11 mouse cellular contexts compared by ENCODE assay signal in genomic region chr5:24365528-24365927, GRCm38 (mm10). TPM values are rescaled to one million over a fixed set of nuclear protein-coding genes. Genes with fewer than 3 reads are reported as not detected.
DNase-seq lines count a peak whose midpoint lies in the region; ATAC-seq and TF ChIP-seq lines count a peak whose summit lies in the region.
"Had no signal": no experiment of that assay in that cellular context is flagged by ENCODE, and none has a peak within 500 bp of the region (broad histone marks: within the 10 kb centered on the region; RNA-seq: fewer than 3 reads in every experiment).

No protein-coding gene starts in this region.

- no peaks in the 10 kb centered on the region for H3K9me3 ChIP-seq in hindbrain, embryonic 13.5 days
- H3K9me3 ChIP-seq in hindbrain, embryonic 11.5 days (ENCODE audit: control insufficient read depth, low read length): no peaks in the 10 kb centered on the region
- H3K9me3 ChIP-seq in midbrain, postnatal 0 days (ENCODE audit: low read length): no peaks in the 10 kb centered on the region
- H3K9me3 ChIP-seq in midbrain, embryonic 15.5 days: no peaks in the 10 kb centered on the region
- no peaks in the 10 kb centered on the region for H3K9me3 ChIP-seq in hindbrain, embryonic 15.5 days

- H3K9ac ChIP-seq in hindbrain, embryonic 13.5 days: no peak overlapping the region; the same call in 1 of the 2 replicates
- H3K9ac ChIP-seq in hindbrain, embryonic 11.5 days (ENCODE audit: low read depth, low read length): no peak overlapping the region
- no peak overlapping the region for H3K9ac ChIP-seq in midbrain, postnatal 0 days (replicated peaks; ENCODE audit: low read length, poor library complexity, severe bottlenecking)
- no peak overlapping the region for H3K9ac ChIP-seq in midbrain, embryonic 15.5 days
- no peak overlapping the region for H3K9ac ChIP-seq in hindbrain, embryonic 15.5 days
- H3K9ac ChIP-seq: liver, embryonic 14.5 days had no signal

- H3K27ac ChIP-seq in hindbrain, embryonic 13.5 days: no peak overlapping the region
- H3K27ac ChIP-seq in hindbrain, embryonic 11.5 days (ENCODE audit: low read depth, low read length): no peak overlapping the region
- H3K27ac ChIP-seq in midbrain, postnatal 0 days (ENCODE audit: low read depth, low read length): no peak overlapping the region
- no peak overlapping the region for H3K27ac ChIP-seq in midbrain, embryonic 15.5 days
- no peak overlapping the region; the same call in 1 of the 2 replicates for H3K27ac ChIP-seq in hindbrain, embryonic 15.5 days (replicated peaks)
- H3K27ac ChIP-seq: liver, embryonic 14.5 days had no signal

- peaks cover 2% of the 10 kb centered on the region; the same call in 1 of the 2 replicates for H3K4me1 ChIP-seq in hindbrain, embryonic 13.5 days (replicated peaks)
- 0 out of 2 replicates have a peak, but pooled peaks cover 5% of the 10 kb centered on the region for H3K4me1 ChIP-seq in hindbrain, embryonic 11.5 days (replicated peaks; ENCODE audit: control insufficient read depth, insufficient read depth, low read length)
- H3K4me1 ChIP-seq in midbrain, postnatal 0 days (ENCODE audit: insufficient read depth, low read length): no peaks in the 10 kb centered on the region
- H3K4me1 ChIP-seq in midbrain, embryonic 15.5 days: peaks cover 6% of the 10 kb centered on the region
- peaks cover 6% of the 10 kb centered on the region for H3K4me1 ChIP-seq in hindbrain, embryonic 15.5 days (replicated peaks)

- 65% methylated on average over 5 of the region's 5 CpGs for WGBS in hindbrain, embryonic 13.5 days
- whole genome bisulfite sequencing in hindbrain, embryonic 11.5 days: 38% methylated on average over 5 of the region's 5 CpGs
- WGBS in midbrain, postnatal 0 days: 41% methylated on average over 5 of the region's 5 CpGs
- 43% methylated on average over 5 of the region's 5 CpGs for whole genome bisulfite sequencing in midbrain, embryonic 15.5 days
- WGBS in hindbrain, embryonic 15.5 days: 55% methylated on average over 5 of the region's 5 CpGs

- TF ChIP-seq CTCF in midbrain, postnatal 0 days (IDR thresholded peaks at IDR 0.05): no peak

- peak overlapping the region; percentile 7; the same call in 1 of the 2 replicates for H3K4me3 ChIP-seq in hindbrain, embryonic 13.5 days
- no peak overlapping the region for H3K4me3 ChIP-seq in hindbrain, embryonic 11.5 days (ENCODE audit: low read depth, low read length)
- peak overlapping the region; percentile 8; the same call in 1 of the 2 replicates for H3K4me3 ChIP-seq in midbrain, postnatal 0 days (ENCODE audit: low read depth, low read length)
- H3K4me3 ChIP-seq in midbrain, embryonic 15.5 days: no peak overlapping the region
- peak overlapping the region; percentile 12; the same call in 1 of the 2 replicates for H3K4me3 ChIP-seq in hindbrain, embryonic 15.5 days

- no peaks in the 10 kb centered on the region for H3K36me3 ChIP-seq in hindbrain, embryonic 13.5 days
- no peaks in the 10 kb centered on the region for H3K36me3 ChIP-seq in hindbrain, embryonic 11.5 days (ENCODE audit: control insufficient read depth, insufficient read depth, low read length)
- no peaks in the 10 kb centered on the region for H3K36me3 ChIP-seq in midbrain, postnatal 0 days (ENCODE audit: insufficient read depth, low read length)
- H3K36me3 ChIP-seq in midbrain, embryonic 15.5 days (replicated peaks): no peaks in the 10 kb centered on the region
- no peaks in the 10 kb centered on the region for H3K36me3 ChIP-seq in hindbrain, embryonic 15.5 days

- no peak for DNase-seq in hindbrain, embryonic 11.5 days (ENCODE audit: low spot score)
- DNase-seq in midbrain, postnatal 0 days (ENCODE audit: low spot score): no peak
- DNase-seq in lung, postnatal 10 days: peak; percentile 31
- no peak for DNase-seq in retina, embryonic 14.5 days (ENCODE audit: low spot score)
- no peak for DNase-seq in spleen, postnatal 10 days (ENCODE audit: low spot score in 2 of 2)
- DNase-seq: right cerebral cortex, postnatal 25 days; thymus, postnatal 14 days had no signal

- no peak for ATAC-seq in hindbrain, embryonic 13.5 days (ENCODE audit: low FRiP score)
- ATAC-seq in hindbrain, embryonic 11.5 days (ENCODE audit: low FRiP score): no peak
- ATAC-seq in midbrain, postnatal 0 days (ENCODE audit: low FRiP score): no peak
- no peak for ATAC-seq in midbrain, embryonic 15.5 days (replicated peaks)
- ATAC-seq in hindbrain, embryonic 15.5 days (ENCODE audit: low FRiP score, low read depth): no peak

- no peak overlapping the region for H3K4me2 ChIP-seq in hindbrain, embryonic 13.5 days
- no peak overlapping the region for H3K4me2 ChIP-seq in hindbrain, embryonic 11.5 days (replicated peaks; ENCODE audit: low read depth, low read length)
- no peak overlapping the region for H3K4me2 ChIP-seq in midbrain, postnatal 0 days (ENCODE audit: low read depth, low read length, poor library complexity, severe bottlenecking)
- H3K4me2 ChIP-seq in midbrain, embryonic 15.5 days: no peak overlapping the region
- no peak overlapping the region for H3K4me2 ChIP-seq in hindbrain, embryonic 15.5 days

- H3K27me3 ChIP-seq in hindbrain, embryonic 13.5 days: no peaks in the 10 kb centered on the region
- no peaks in the 10 kb centered on the region for H3K27me3 ChIP-seq in hindbrain, embryonic 11.5 days (ENCODE audit: control insufficient read depth, insufficient read depth, low read length)
- H3K27me3 ChIP-seq in midbrain, postnatal 0 days (ENCODE audit: insufficient read depth, low read length): no peaks in the 10 kb centered on the region
- no peaks in the 10 kb centered on the region for H3K27me3 ChIP-seq in midbrain, embryonic 15.5 days (replicated peaks)
- H3K27me3 ChIP-seq in hindbrain, embryonic 15.5 days: no peaks in the 10 kb centered on the region

RNA-seq across cellular contexts. Expression of gene Nos3, which starts 0.9 kb away (rescaled TPM):
- polyA plus RNA-seq in hindbrain, embryonic 13.5 days (2015; fragmentation: Nextera tagmentation; extraction: Ambion mirVana): 9.8 and 10.2 TPM in 2 replicates
- polyA plus RNA-seq in hindbrain, embryonic 11.5 days (2014; fragmentation: Nextera tagmentation; extraction: Ambion mirVana): 4.5 and 5.2 TPM in 2 replicates
- total RNA-seq in midbrain, postnatal 0 days (2014; rRNA removed): 11.0 and 14.2 TPM in 2 replicates
- 7.0 and 7.5 TPM in 2 replicates for polyA plus RNA-seq in midbrain, postnatal 0 days (2015; fragmentation: Nextera tagmentation; extraction: Ambion mirVana)
- polyA plus RNA-seq in midbrain, embryonic 15.5 days (2015; fragmentation: Nextera tagmentation; extraction: Ambion mirVana): 10.9 and 11.9 TPM in 2 replicates
- 9.6 and 10.7 TPM in 2 replicates for polyA plus RNA-seq in hindbrain, embryonic 15.5 days (2015; fragmentation: Nextera tagmentation; extraction: Ambion mirVana)

RNA-seq across cellular contexts. Expression of gene Kcnh2, which starts 14.1 kb away (rescaled TPM):
- 12.8 and 14.2 TPM in 2 replicates for polyA plus RNA-seq in hindbrain, embryonic 13.5 days (2015; fragmentation: Nextera tagmentation; extraction: Ambion mirVana)
- polyA plus RNA-seq in hindbrain, embryonic 11.5 days (2014; fragmentation: Nextera tagmentation; extraction: Ambion mirVana): 11.9 and 12.3 TPM in 2 replicates
- total RNA-seq in midbrain, postnatal 0 days (2014; rRNA removed): 46.9 and 60.2 TPM in 2 replicates
- 10.1 and 11.1 TPM in 2 replicates for polyA plus RNA-seq in midbrain, postnatal 0 days (2015; fragmentation: Nextera tagmentation; extraction: Ambion mirVana)
- 11.8 and 13.9 TPM in 2 replicates for polyA plus RNA-seq in midbrain, embryonic 15.5 days (2015; fragmentation: Nextera tagmentation; extraction: Ambion mirVana)
- polyA plus RNA-seq in hindbrain, embryonic 15.5 days (2015; fragmentation: Nextera tagmentation; extraction: Ambion mirVana): 13.0 and 17.9 TPM in 2 replicates

RNA-seq across cellular contexts. Expression of gene Atg9b, which starts 26.4 kb away (rescaled TPM):
- polyA plus RNA-seq in hindbrain, embryonic 13.5 days (2015; fragmentation: Nextera tagmentation; extraction: Ambion mirVana): 0.57 and 0.93 TPM in 2 replicates
- polyA plus RNA-seq in hindbrain, embryonic 11.5 days (2014; fragmentation: Nextera tagmentation; extraction: Ambion mirVana): 0.12 and 0.28 TPM in 2 replicates
- 6.7 and 7.4 TPM in 2 replicates for total RNA-seq in midbrain, postnatal 0 days (2014; rRNA removed)
- 5.3 and 7.2 TPM in 2 replicates for polyA plus RNA-seq in midbrain, postnatal 0 days (2015; fragmentation: Nextera tagmentation; extraction: Ambion mirVana)
- polyA plus RNA-seq in midbrain, embryonic 15.5 days (2015; fragmentation: Nextera tagmentation; extraction: Ambion mirVana): 2.3 and 2.9 TPM in 2 replicates
- polyA plus RNA-seq in hindbrain, embryonic 15.5 days (2015; fragmentation: Nextera tagmentation; extraction: Ambion mirVana): 2.9 and 3.6 TPM in 2 replicates

RNA-seq across cellular contexts. Expression of gene Abcb8, which starts 27.9 kb away (rescaled TPM):
- 45.7 and 48.7 TPM in 2 replicates for polyA plus RNA-seq in hindbrain, embryonic 13.5 days (2015; fragmentation: Nextera tagmentation; extraction: Ambion mirVana)
- polyA plus RNA-seq in hindbrain, embryonic 11.5 days (2014; fragmentation: Nextera tagmentation; extraction: Ambion mirVana): 29.7 and 31.7 TPM in 2 replicates
- 65.8 and 71.7 TPM in 2 replicates for total RNA-seq in midbrain, postnatal 0 days (2014; rRNA removed)
- 42.4 and 51.6 TPM in 2 replicates for polyA plus RNA-seq in midbrain, postnatal 0 days (2015; fragmentation: Nextera tagmentation; extraction: Ambion mirVana)
- 57.1 and 60.0 TPM in 2 replicates for polyA plus RNA-seq in midbrain, embryonic 15.5 days (2015; fragmentation: Nextera tagmentation; extraction: Ambion mirVana)
- 49.7 and 56.5 TPM in 2 replicates for polyA plus RNA-seq in hindbrain, embryonic 15.5 days (2015; fragmentation: Nextera tagmentation; extraction: Ambion mirVana)

RNA-seq across cellular contexts. Expression of gene Asic3, which starts 47.7 kb away (rescaled TPM):
- polyA plus RNA-seq in hindbrain, embryonic 13.5 days (2015; fragmentation: Nextera tagmentation; extraction: Ambion mirVana): 0.94 and 1.3 TPM in 2 replicates
- 0.52 and 0.88 TPM in 2 replicates for polyA plus RNA-seq in hindbrain, embryonic 11.5 days (2014; fragmentation: Nextera tagmentation; extraction: Ambion mirVana)
- total RNA-seq in midbrain, postnatal 0 days (2014; rRNA removed): 0.05 TPM in 1 of 2 replicates, not detected in the other
- 0.29 and 0.59 TPM in 2 replicates for polyA plus RNA-seq in midbrain, postnatal 0 days (2015; fragmentation: Nextera tagmentation; extraction: Ambion mirVana)
- polyA plus RNA-seq in midbrain, embryonic 15.5 days (2015; fragmentation: Nextera tagmentation; extraction: Ambion mirVana): 0.20 and 0.35 TPM in 2 replicates
- 0.88 and 1.4 TPM in 2 replicates for polyA plus RNA-seq in hindbrain, embryonic 15.5 days (2015; fragmentation: Nextera tagmentation; extraction: Ambion mirVana)
- polyA plus RNA-seq: liver, embryonic 14.5 days had no signal

Comparison
In these comparisons a context has a peak if more than half of its experiments do, and no peak if none do; other contexts are left out.
1. H3K4me3 ChIP-seq: peak in hindbrain, embryonic 13.5 days (single experiment), midbrain, postnatal 0 days (single experiment) and hindbrain, embryonic 15.5 days (single experiment); none in hindbrain, embryonic 11.5 days (single experiment) and midbrain, embryonic 15.5 days (single experiment).